Comparison of ENCODE assay signal across 11 mouse cellular contexts in genomic region chr12:29239975-29240374, GRCm38 (mm10).
DNase-seq lines count a peak whose midpoint lies in the region; ATAC-seq lines count a peak whose summit lies in the region.
"Had no signal": no experiment of that assay in that cellular context is flagged by ENCODE, and none has a peak within 500 bp of the region (broad histone marks: within the 10 kb centered on the region; RNA-seq: fewer than 3 reads in every experiment).

No protein-coding gene starts in this region.

- H3K27ac ChIP-seq in embryonic facial prominence, embryonic 12.5 days, result 0 out of 2 replicates have a peak overlapping the region, but pooled peaks have one; percentile 17
- no peak overlapping the region for H3K27ac ChIP-seq in embryonic facial prominence, embryonic 10.5 days (replicated peaks)
- peak overlapping the region; percentile 86 for H3K27ac ChIP-seq in midbrain, embryonic 14.5 days (replicated peaks; ENCODE audit: low read depth, low read length)
- H3K27ac ChIP-seq: heart, embryonic 15.5 days; liver, embryonic 13.5 days had no signal

- no peaks in the 10 kb centered on the region for H3K36me3 ChIP-seq in embryonic facial prominence, embryonic 12.5 days
- no peaks in the 10 kb centered on the region for H3K36me3 ChIP-seq in embryonic facial prominence, embryonic 10.5 days (replicated peaks)
- H3K36me3 ChIP-seq in midbrain, embryonic 14.5 days (ENCODE audit: control insufficient read depth, insufficient read depth, low read length), result no peaks in the 10 kb centered on the region
- H3K36me3 ChIP-seq: heart, embryonic 15.5 days; liver, embryonic 13.5 days had no signal

- ATAC-seq in embryonic facial prominence, embryonic 12.5 days (ENCODE audit: insufficient number of reproducible peaks, insufficient read depth, low FRiP score, low TSS enrichment), result no peak
- ATAC-seq in midbrain, embryonic 14.5 days (ENCODE audit: low FRiP score, low TSS enrichment), result peak; percentile 64; the same call in 1 of the 2 replicates

- H3K9me3 ChIP-seq in embryonic facial prominence, embryonic 12.5 days, result no peaks in the 10 kb centered on the region
- no peaks in the 10 kb centered on the region for H3K9me3 ChIP-seq in embryonic facial prominence, embryonic 10.5 days
- H3K9me3 ChIP-seq in midbrain, embryonic 14.5 days (ENCODE audit: control insufficient read depth, low read length), result no peaks in the 10 kb centered on the region
- H3K9me3 ChIP-seq: heart, embryonic 15.5 days; liver, embryonic 13.5 days had no signal

- H3K27me3 ChIP-seq in embryonic facial prominence, embryonic 12.5 days, result no peaks in the 10 kb centered on the region
- no peaks in the 10 kb centered on the region for H3K27me3 ChIP-seq in embryonic facial prominence, embryonic 10.5 days (replicated peaks; ENCODE audit: low read depth, poor library complexity, severe bottlenecking)
- H3K27me3 ChIP-seq in midbrain, embryonic 14.5 days (ENCODE audit: control insufficient read depth, insufficient read depth, low read length), result no peaks in the 10 kb centered on the region
- H3K27me3 ChIP-seq: heart, embryonic 15.5 days; liver, embryonic 13.5 days had no signal

- H3K4me1 ChIP-seq in embryonic facial prominence, embryonic 12.5 days, result no peaks in the 10 kb centered on the region
- H3K4me1 ChIP-seq in embryonic facial prominence, embryonic 10.5 days, result peaks cover 9% of the 10 kb centered on the region
- H3K4me1 ChIP-seq in midbrain, embryonic 14.5 days (ENCODE audit: control insufficient read depth, insufficient read depth, low read length), result peaks cover 37% of the 10 kb centered on the region
- H3K4me1 ChIP-seq: liver, embryonic 13.5 days had no signal

- H3K4me3 ChIP-seq in embryonic facial prominence, embryonic 12.5 days, result no peak overlapping the region
- no peak overlapping the region for H3K4me3 ChIP-seq in embryonic facial prominence, embryonic 10.5 days
- H3K4me3 ChIP-seq in midbrain, embryonic 14.5 days (replicated peaks; ENCODE audit: low read depth, low read length), result no peak overlapping the region
- H3K4me3 ChIP-seq: heart, embryonic 15.5 days; liver, embryonic 13.5 days had no signal

- no peak overlapping the region for H3K4me2 ChIP-seq in embryonic facial prominence, embryonic 12.5 days (replicated peaks)
- H3K4me2 ChIP-seq in midbrain, embryonic 14.5 days (ENCODE audit: low read length), result no peak overlapping the region
- H3K4me2 ChIP-seq: heart, embryonic 15.5 days; liver, embryonic 13.5 days had no signal

- no peak for DNase-seq in embryonic facial prominence, embryonic 10.5 days (ENCODE audit: low spot score)
- peak; percentile 29 for DNase-seq in MN1 (ENCODE audit: low spot score)
- peak; percentile 83 for DNase-seq in layer of hippocampus, adult 11-12 months (ENCODE audit: low spot score)
- DNase-seq in midbrain, embryonic 14.5 days, result peak; percentile 80
- DNase-seq in adrenal gland, postnatal 4 days (ENCODE audit: low spot score in 2 of 2), result no peak
- no peak for DNase-seq in kidney, postnatal 4 days
- no peak for DNase-seq in cerebellum, adult 9-11 months
- DNase-seq: embryo, embryonic 11 days; liver, embryonic 13.5 days had no signal

- 52% methylated on average over 5 of the region's 5 CpGs for WGBS in embryonic facial prominence, embryonic 12.5 days
- WGBS in embryonic facial prominence, embryonic 10.5 days, result 66% methylated on average over 5 of the region's 5 CpGs
- 50% methylated on average over 5 of the region's 5 CpGs for WGBS in midbrain, embryonic 14.5 days

- no peak overlapping the region for H3K9ac ChIP-seq in embryonic facial prominence, embryonic 12.5 days
- 0 out of 2 replicates have a peak overlapping the region, but pooled peaks have one; percentile 9 for H3K9ac ChIP-seq in midbrain, embryonic 14.5 days (replicated peaks; ENCODE audit: low read length)
- H3K9ac ChIP-seq: heart, embryonic 15.5 days; liver, embryonic 13.5 days had no signal

Comparison
In these comparisons a context has a peak if more than half of its experiments do, and no peak if none do; other contexts are left out.
1. DNase-seq: peak in MN1 (single experiment), layer of hippocampus, adult 11-12 months (single experiment) and midbrain, embryonic 14.5 days (single experiment); none in embryonic facial prominence, embryonic 10.5 days (single experiment), adrenal gland, postnatal 4 days (0 of 2), kidney, postnatal 4 days (0 of 2) and cerebellum, adult 9-11 months (single experiment).